Mouse (Mus musculus) limb, embryonic 14.5 days (tissue): ENCODE data around the gene Bnip2. TPM values are rescaled to one million over a fixed set of nuclear protein-coding genes. Genes with fewer than 3 reads are reported as not detected.

Experiments used
- ATAC-seq: fragments of 200-750 bp; cut with Nextera tagmentation; 2 replicates; pipeline ENCODE4 v1.8.0; 2017; ENCODE audit warnings: low read depth, moderate number of reproducible peaks, moderate TSS enrichment; ENCODE audit not compliant: low FRiP score
- DNase-seq: peaks from one replicate; pipeline ENCODE4 v3.0.0-alpha.2; 2015; ENCODE audit warnings: low spot score
- H3K27ac ChIP-seq: fragments of 300-500 bp; sonication (generic); replicated peaks from 2 replicates; pipeline ENCODE4 v1.5.1; 2014; ENCODE audit warnings: low read depth, mild to moderate bottlenecking, low read length, moderate library complexity, mixed read lengths
- H3K27me3 ChIP-seq: fragments of 300-500 bp; sonication (generic); 2 replicates; pipeline ENCODE4 v1.6.1; 2014; ENCODE audit warnings: low read length, mixed read lengths; ENCODE audit not compliant: control insufficient read depth, insufficient read depth
- H3K36me3 ChIP-seq: fragments of 300-500 bp; sonication (generic); 2 replicates; pipeline ENCODE4 v1.6.1; 2014; ENCODE audit warnings: mild to moderate bottlenecking, low read length, moderate library complexity, mixed read lengths; ENCODE audit not compliant: control insufficient read depth, insufficient read depth
- H3K4me1 ChIP-seq: fragments of 300-500 bp; sonication (generic); 2 replicates; pipeline ENCODE4 v1.6.1; 2014; ENCODE audit warnings: antibody characterized with exemption, low read length, mixed read lengths; ENCODE audit not compliant: control insufficient read depth, insufficient read depth
- H3K4me2 ChIP-seq: fragments of 300-500 bp; sonication (generic); replicated peaks from 2 replicates; pipeline ENCODE4 v1.6.1; 2014; ENCODE audit warnings: low read depth, mild to moderate bottlenecking, low read length, moderate library complexity; ENCODE audit not compliant: severe bottlenecking
- H3K4me3 ChIP-seq: fragments of 300-500 bp; sonication (generic); replicated peaks from 2 replicates; pipeline ENCODE4 v1.5.1; 2014; ENCODE audit warnings: low read length
- H3K9ac ChIP-seq: fragments of 300-500 bp; sonication (generic); 2 replicates; pipeline ENCODE4 v1.6.1; 2014; ENCODE audit warnings: mild to moderate bottlenecking, low read depth, low read length, moderate library complexity; ENCODE audit not compliant: severe bottlenecking
- H3K9me3 ChIP-seq: fragments of 300-500 bp; sonication (generic); 2 replicates; pipeline ENCODE4 v1.6.1; 2016; ENCODE audit warnings: low read length; ENCODE audit not compliant: control insufficient read depth
- POLR2A ChIP-seq: fragments of 200-500 bp; IDR thresholded peaks from 2 replicates; pipeline ENCODE4 v1.8.0; 2012; ENCODE audit warnings: inconsistent platforms, mild to moderate bottlenecking, moderate library complexity, borderline replicate concordance; ENCODE audit not compliant: insufficient read depth, insufficient read length; ENCODE audit errors: extremely low read depth
- WGBS: fragments of 180-500 bp; shearing (Covaris S2); extraction: QIAGEN DNeasy Blood & Tissue Kit; methylation state at CpG from one replicate; pipeline ENCODE4 v1.1.7; 2014; 5-methylcytosine and 5-hydroxymethylcytosine counted together
- polyA plus RNA-seq, 2 experiments: library from polyadenylated mRNA; depleted of rRNA in 1 of 2; stranded (reverse) in 1 of 2; unstranded in 1 of 2; fragments of >200 nt; fragmentation: Nextera tagmentation in 1 of 2; extraction: Ambion mirVana in 1 of 2; gene quantifications; 2 replicates each; pipeline versions ENCODE4 v1.2.1 to v1.2.3; 2012 to 2014

Gene Bnip2
- polyA plus RNA-seq, 2 experiments: 83.8 to 118 TPM

DNA sequence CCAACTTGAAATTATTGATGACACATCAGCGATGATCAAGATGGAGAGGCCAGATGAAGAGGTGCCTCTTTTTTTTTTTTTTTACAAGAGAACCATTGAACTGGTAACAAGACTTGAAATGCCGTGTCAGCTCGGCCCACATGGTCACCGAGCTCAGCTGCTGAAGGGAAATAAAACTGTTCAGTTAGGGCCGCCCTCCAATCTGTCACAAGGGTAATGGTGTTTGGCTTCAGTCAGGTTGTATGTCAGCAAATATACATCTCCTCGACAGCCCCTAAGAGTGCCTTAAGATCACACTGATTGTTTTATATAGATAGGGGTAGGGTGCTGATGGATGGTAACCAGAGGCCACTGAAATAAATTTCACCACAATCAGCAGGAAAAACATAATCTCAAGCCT is 28.3 kb upstream of the Bnip2 start:
- H3K9me3 ChIP-seq: no peaks in the 10 kb centered on the region
- H3K9ac ChIP-seq: no peak overlapping the region
- H3K36me3 ChIP-seq: no peaks in the 10 kb centered on the region
- no peak for DNase-seq
- H3K4me1 ChIP-seq: no peaks in the 10 kb centered on the region
- 65% methylated on average over 6 of the region's 6 CpGs for WGBS
- H3K27me3 ChIP-seq: no peaks in the 10 kb centered on the region
- no peak for TF ChIP-seq POLR2A
- H3K27ac ChIP-seq: no peak overlapping the region
- H3K4me2 ChIP-seq: no peak overlapping the region
- no peak for ATAC-seq
- no peak overlapping the region for H3K4me3 ChIP-seq

DNA sequence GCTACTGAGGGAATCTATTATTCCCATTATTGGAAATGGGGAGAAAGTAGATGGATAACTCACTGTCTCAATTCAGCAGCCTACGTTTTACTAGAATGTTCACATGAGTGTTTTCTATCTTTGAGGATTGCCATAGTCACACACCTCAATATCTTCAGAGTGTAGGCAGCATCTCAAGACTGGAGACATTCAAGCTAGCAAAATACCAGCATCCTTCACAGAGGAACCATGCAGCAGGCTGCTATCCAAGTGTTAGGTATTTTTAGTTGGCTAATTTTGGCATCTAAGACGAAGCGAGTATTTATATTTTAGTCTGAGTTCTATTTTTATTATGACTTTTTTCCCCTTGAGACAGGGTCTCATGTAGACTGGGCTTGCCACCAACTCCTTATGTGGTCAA is 24.9 kb upstream of the Bnip2 start:
- no peak overlapping the region for H3K27ac ChIP-seq
- H3K9me3 ChIP-seq: no peaks in the 10 kb centered on the region
- DNase-seq (no peak), ATAC-seq (no peak)
- H3K27me3 ChIP-seq: no peaks in the 10 kb centered on the region
- H3K9ac ChIP-seq: no peak overlapping the region
- no peaks in the 10 kb centered on the region for H3K4me1 ChIP-seq
- 80% methylated on average over 3 of the region's 3 CpGs for WGBS
- no peaks in the 10 kb centered on the region for H3K36me3 ChIP-seq
- H3K4me2 ChIP-seq: no peak overlapping the region
- no peak for TF ChIP-seq POLR2A
- H3K4me3 ChIP-seq: no peak overlapping the region

DNA sequence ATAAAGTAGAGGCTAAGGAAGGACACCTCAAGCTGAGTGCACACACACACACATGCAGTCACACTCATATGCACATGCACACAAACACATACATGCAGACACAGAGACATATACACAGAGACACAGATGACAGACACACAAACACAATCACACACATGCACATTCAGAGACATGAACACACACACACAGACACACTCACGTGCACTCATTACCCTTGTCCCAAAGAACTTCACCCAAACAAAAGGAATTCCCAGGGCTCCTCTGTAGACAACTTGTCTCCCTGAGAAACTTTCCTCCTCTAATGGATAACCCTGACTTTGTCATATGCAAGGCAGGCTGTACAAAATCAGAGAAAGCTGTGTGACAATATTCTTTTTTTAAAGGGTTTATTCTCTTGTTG is 3.7 kb upstream of the Bnip2 start:
- 93% methylated on average over 1 of the region's 1 CpGs for WGBS
- TF ChIP-seq POLR2A: no peak
- peaks cover 8% of the 10 kb centered on the region for H3K4me1 ChIP-seq
- no peak overlapping the region for H3K4me2 ChIP-seq
- ATAC-seq (no peak), DNase-seq (no peak)
- no peak overlapping the region for H3K27ac ChIP-seq
- H3K36me3 ChIP-seq: no peaks in the 10 kb centered on the region
- no peaks in the 10 kb centered on the region for H3K9me3 ChIP-seq
- no peak overlapping the region for H3K4me3 ChIP-seq
- H3K9ac ChIP-seq: no peak overlapping the region
- H3K27me3 ChIP-seq: no peaks in the 10 kb centered on the region

DNA sequence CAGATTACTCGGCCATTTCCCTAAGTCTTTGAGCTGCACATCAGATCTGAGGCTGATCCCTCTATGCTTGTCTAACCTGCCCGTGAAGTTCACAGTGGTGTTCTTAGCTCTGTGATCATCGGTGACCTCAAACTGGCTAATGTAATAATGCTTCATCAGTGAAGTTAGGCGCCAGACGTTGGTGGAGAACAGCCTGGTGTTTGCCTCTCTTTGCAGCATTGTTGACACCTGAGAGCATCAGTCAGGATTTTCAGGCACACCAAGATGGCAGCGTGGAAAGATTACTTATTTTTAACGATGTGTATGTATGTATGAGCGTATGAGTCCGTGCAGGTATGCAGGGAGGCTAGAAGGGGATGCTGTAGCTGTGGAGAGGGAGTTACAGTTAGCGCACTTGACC is 3.2 kb upstream of the Bnip2 start:
- no peak for DNase-seq

DNA sequence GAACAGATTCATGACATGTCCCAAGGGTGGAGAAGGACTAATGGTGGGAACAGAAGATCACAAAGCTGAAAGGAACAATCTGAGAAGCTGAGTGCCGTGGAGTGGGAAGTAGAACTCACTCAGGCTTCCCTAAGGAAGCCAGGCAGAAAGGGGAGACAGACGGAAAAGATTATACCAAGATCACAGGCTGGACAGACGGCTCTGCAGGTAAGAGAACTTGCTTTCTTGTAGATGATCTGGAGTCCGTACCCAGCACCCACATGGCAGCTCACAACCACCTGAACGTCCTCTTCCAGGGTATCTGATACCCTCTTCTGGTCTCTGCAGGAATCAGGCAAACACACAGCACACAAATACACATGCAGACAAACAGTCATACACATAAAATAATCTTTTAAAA is 2.7 kb upstream of the Bnip2 start:
- Histone ChIP-seq H3K4me2 (no peak overlapping the region), H3K27ac (no peak overlapping the region), H3K27me3 (no peaks in the 10 kb centered on the region), H3K4me1 (peaks cover 15% of the 10 kb centered on the region), H3K9me3 (no peaks in the 10 kb centered on the region), H3K4me3 (no peak overlapping the region), H3K36me3 (no peaks in the 10 kb centered on the region), H3K9ac (no peak overlapping the region)
- ATAC-seq (no peak), DNase-seq (no peak)
- TF ChIP-seq POLR2A: no peak
- 77% methylated on average over 5 of the region's 5 CpGs for whole genome bisulfite sequencing

More for the DNA sequence above, 3.2 kb upstream of the Bnip2 start:
- Histone ChIP-seq H3K4me2 (no peak overlapping the region), H3K27ac (no peak overlapping the region), H3K4me1 (peaks cover 11% of the 10 kb centered on the region), H3K9ac (no peak overlapping the region), H3K4me3 (no peak overlapping the region), H3K36me3 (no peaks in the 10 kb centered on the region), H3K9me3 (no peaks in the 10 kb centered on the region), H3K27me3 (no peaks in the 10 kb centered on the region)
- TF ChIP-seq POLR2A: no peak
- 74% methylated on average over 10 of the region's 10 CpGs for WGBS
- ATAC-seq: no peak

DNA sequence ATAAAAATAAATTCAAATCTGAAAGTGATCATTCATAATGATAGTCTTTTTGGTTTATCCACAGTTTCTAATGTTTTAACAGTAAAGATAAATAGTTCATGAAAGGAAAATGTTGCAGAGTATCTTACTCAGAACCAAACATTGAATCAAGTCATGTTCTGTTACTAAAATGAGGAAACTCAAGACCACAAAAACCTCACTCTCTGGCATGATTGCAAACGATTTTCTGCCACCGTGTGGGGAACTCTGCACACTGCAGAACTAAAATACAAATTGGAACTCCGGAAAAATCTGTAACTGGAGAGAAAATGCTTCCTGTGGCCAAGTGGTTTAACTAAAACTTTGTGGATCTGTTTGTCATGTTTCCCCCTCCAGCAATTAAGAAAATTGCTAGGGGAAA is 1.7 kb upstream of the Bnip2 start:
- peaks cover 7% of the 10 kb centered on the region for H3K36me3 ChIP-seq
- DNase-seq (peak; percentile 78), ATAC-seq (no peak)
- H3K27me3 ChIP-seq: no peaks in the 10 kb centered on the region
- no peak overlapping the region for H3K27ac ChIP-seq
- H3K4me3 ChIP-seq: no peak overlapping the region
- H3K9ac ChIP-seq: no peak overlapping the region
- no peaks in the 10 kb centered on the region for H3K9me3 ChIP-seq
- 0% methylated on average over 3 of the region's 3 CpGs for WGBS
- no peak overlapping the region for H3K4me2 ChIP-seq
- H3K4me1 ChIP-seq: peaks cover 15% of the 10 kb centered on the region
- TF ChIP-seq POLR2A: no peak
